Mouse (Mus musculus): ENCODE measurements around the gene Igf1r. TPM values are rescaled to one million over a fixed set of nuclear protein-coding genes. Genes with fewer than 3 reads are reported as not detected.

The Igf1r gene
- polyA plus RNA-seq, 1 experiment from 2014 or later, result 16.1 TPM

DNA sequence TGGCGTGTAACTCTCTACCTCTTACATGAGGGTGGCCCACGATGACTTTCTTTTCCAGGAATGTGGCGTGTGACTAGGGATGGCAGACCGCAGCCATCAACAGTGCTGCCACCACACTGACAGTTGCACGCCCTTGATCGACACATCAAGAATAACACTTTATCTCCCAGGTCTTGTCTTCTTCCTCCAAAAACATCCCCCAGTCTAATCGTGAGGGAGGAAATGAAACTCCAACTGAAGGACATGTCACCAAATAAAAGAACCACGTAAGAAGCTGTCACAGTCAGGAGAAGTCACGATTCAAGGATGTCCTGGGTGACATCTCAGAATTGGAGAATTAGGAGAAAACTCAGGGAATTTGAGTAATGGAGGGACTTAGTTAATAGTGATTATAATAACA lies 8.8 kb upstream of the Igf1r start:
- Histone ChIP-seq H3K27ac (no peak overlapping the region), H3K4me2 (no peak overlapping the region), H3K9ac (no peak overlapping the region), H3K27me3 (replicated peaks) (no peaks in the 10 kb centered on the region), H3K36me3 (no peaks in the 10 kb centered on the region), H3K4me1 (no peaks in the 10 kb centered on the region), H3K4me3 (replicated peaks) (no peak overlapping the region), H3K9me3 (no peaks in the 10 kb centered on the region)
- ATAC-seq (ENCODE audit: insufficient read depth, low FRiP score, low read depth), result no peak
- 80% methylated on average over 9 of the region's 9 CpGs for WGBS

DNA sequence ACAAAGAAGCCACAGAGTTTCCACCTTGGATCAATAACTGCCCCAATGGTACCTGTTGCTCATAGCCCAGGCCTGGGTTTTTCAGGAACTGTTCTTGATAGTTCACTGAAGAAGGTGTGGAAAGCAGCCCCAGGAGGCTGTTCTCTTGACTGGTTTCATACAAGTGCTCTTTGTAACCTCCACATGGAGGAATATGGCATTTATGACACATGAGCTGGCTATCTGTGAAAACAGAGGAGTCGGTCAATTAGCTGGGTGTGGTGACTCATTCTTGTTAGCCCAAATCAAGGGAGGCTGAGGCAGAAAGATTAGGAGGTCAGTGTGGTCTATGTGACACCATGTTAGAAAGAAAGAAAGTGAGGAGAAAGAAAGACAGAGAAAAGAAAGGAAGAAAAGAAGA lies 5.7 kb upstream of the Igf1r start:
- Histone ChIP-seq H3K4me1 (no peaks in the 10 kb centered on the region), H3K9ac (no peak overlapping the region), H3K4me3 (replicated peaks) (no peak overlapping the region), H3K27me3 (replicated peaks) (no peaks in the 10 kb centered on the region), H3K9me3 (no peaks in the 10 kb centered on the region), H3K36me3 (no peaks in the 10 kb centered on the region), H3K27ac (no peak overlapping the region), H3K4me2 (no peak overlapping the region)
- no peak for ATAC-seq (ENCODE audit: insufficient read depth, low FRiP score, low read depth)
- 53% methylated on average over 1 of the region's 1 CpGs for WGBS

DNA sequence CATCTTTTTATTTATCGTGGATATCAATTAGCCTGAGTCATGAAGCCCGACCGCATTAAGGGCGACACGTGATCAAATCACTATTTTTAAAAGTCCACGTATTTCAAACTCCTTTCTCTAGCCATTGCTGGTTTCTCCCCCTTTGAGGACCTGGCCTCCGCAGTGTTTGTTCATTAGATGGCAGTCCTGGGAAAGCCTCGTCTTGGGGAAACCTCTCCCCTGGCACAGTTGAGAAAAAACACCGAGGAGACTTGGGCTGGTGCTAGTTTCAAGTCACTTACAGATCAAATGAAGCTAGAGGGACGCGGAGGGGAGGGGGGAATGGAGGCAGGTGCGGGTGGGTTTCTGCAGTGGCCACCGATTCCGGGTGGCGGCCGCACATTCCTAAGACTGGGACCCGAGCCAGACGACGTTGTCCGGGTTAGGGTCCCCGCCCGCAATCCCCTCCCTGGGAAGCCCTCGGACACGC lies 2.2 kb upstream of the Igf1r start:
- no peaks in the 10 kb centered on the region for H3K36me3 ChIP-seq
- no peak for ATAC-seq (ENCODE audit: insufficient read depth, low FRiP score, low read depth)
- H3K4me3 ChIP-seq (replicated peaks), result peak overlapping the region; percentile 73
- peaks cover 16% of the 10 kb centered on the region; the same call in 1 of the 2 replicates for H3K4me1 ChIP-seq
- under 1% methylated on average over 24 of the region's 24 CpGs for WGBS
- H3K27me3 ChIP-seq (replicated peaks), result no peaks in the 10 kb centered on the region
- H3K9me3 ChIP-seq, result no peaks in the 10 kb centered on the region
- peak overlapping the region; percentile 95 for H3K4me2 ChIP-seq
- H3K9ac ChIP-seq, result peak overlapping the region; percentile 85
- H3K27ac ChIP-seq, result peak overlapping the region; percentile 99

GRCm38 (mm10) chr7:67950815-67951531 lies 1.7 kb upstream of the Igf1r start:
- Histone ChIP-seq H3K9me3 (no peaks in the 10 kb centered on the region), H3K27ac (peak overlapping the region; percentile 99), H3K27me3 (replicated peaks) (no peaks in the 10 kb centered on the region), H3K9ac (peak overlapping the region; percentile 85), H3K4me1 (peaks cover 20% of the 10 kb centered on the region; the same call in 1 of the 2 replicates), H3K4me3 (replicated peaks) (peak overlapping the region; percentile 73), H3K36me3 (no peaks in the 10 kb centered on the region), H3K4me2 (peak overlapping the region; percentile 95)
- ATAC-seq (ENCODE audit: insufficient read depth, low FRiP score, low read depth), result peak; percentile 72
- WGBS, result under 1% methylated on average over 66 of the region's 71 CpGs

DNA sequence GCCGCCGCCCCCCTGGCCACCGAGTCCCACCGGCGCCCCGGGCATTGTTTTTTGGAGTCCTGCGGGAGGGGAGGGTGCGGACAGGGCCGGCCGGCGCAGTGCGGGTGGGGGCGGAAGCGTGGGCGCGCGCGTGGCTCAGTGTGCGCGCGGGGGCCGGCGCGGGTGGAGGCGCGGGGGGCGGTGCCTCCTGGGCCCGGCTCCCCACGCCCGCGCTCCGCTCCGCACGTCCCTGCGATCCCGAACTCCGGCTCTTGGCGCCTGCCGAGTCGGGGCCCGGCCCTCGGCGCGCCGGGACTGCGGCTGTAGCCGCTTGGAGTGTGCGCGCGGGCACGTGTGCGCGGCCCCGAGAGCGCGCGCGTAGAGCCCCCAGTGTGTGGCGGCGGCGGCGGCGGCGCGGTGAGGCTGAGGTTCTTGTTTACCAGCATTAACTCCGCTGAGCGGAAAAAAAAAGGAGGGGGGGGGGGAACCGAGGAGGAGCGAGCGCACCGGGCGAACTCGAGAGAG lies 1.0 kb upstream of the Igf1r start:
- under 1% methylated on average over 56 of the region's 73 CpGs for WGBS
- no peaks in the 10 kb centered on the region for H3K9me3 ChIP-seq
- H3K36me3 ChIP-seq, result no peaks in the 10 kb centered on the region
- peak overlapping the region; percentile 73 for H3K4me3 ChIP-seq (replicated peaks)
- H3K27ac ChIP-seq, result peak overlapping the region; percentile 99
- H3K4me1 ChIP-seq, result peaks cover 26% of the 10 kb centered on the region
- H3K4me2 ChIP-seq, result peak overlapping the region; percentile 95
- H3K9ac ChIP-seq, result peak overlapping the region; percentile 85
- peak; percentile 90 for ATAC-seq (ENCODE audit: insufficient read depth, low FRiP score, low read depth)
- no peaks in the 10 kb centered on the region for H3K27me3 ChIP-seq (replicated peaks)

- ATAC-seq (ENCODE audit: insufficient read depth, low FRiP score, low read depth), result peak; percentile 57
- H3K27me3 ChIP-seq (replicated peaks), result no peaks in the 10 kb centered on the region
- H3K4me3 ChIP-seq (replicated peaks), result peak overlapping the region; percentile 73
- H3K36me3 ChIP-seq, result no peaks in the 10 kb centered on the region
- H3K9me3 ChIP-seq, result no peaks in the 10 kb centered on the region
- H3K9ac ChIP-seq, result peak overlapping the region; percentile 85
- H3K27ac ChIP-seq, result peak overlapping the region; percentile 99
- peak overlapping the region; percentile 95 for H3K4me2 ChIP-seq
- peaks cover 26% of the 10 kb centered on the region for H3K4me1 ChIP-seq
- under 1% methylated on average over 87 of the region's 91 CpGs for WGBS
Measured at GRCm38 (mm10) chr7:67952036-67952681, 468 bp upstream of the Igf1r start.

GRCm38 (mm10) chr7:67953764-67954242 lies 1.2 kb downstream of the Igf1r start:
- no peaks in the 10 kb centered on the region for H3K27me3 ChIP-seq (replicated peaks)
- ATAC-seq (ENCODE audit: insufficient read depth, low FRiP score, low read depth), result no peak
- 1% methylated on average over 22 of the region's 23 CpGs for WGBS
- H3K4me3 ChIP-seq (replicated peaks), result peak overlapping the region; percentile 73
- peak overlapping the region; percentile 95 for H3K4me2 ChIP-seq
- peak overlapping the region; percentile 85; the same call in 1 of the 2 replicates for H3K9ac ChIP-seq
- no peaks in the 10 kb centered on the region for H3K9me3 ChIP-seq
- peak overlapping the region; percentile 99; the same call in 1 of the 2 replicates for H3K27ac ChIP-seq
- H3K36me3 ChIP-seq, result no peaks in the 10 kb centered on the region
- peaks cover 39% of the 10 kb centered on the region for H3K4me1 ChIP-seq

GRCm38 (mm10) chr7:67954591-67955185 lies 2.1 kb downstream of the Igf1r start:
- ATAC-seq (ENCODE audit: insufficient read depth, low FRiP score, low read depth), result no peak
- WGBS, result 17% methylated on average over 10 of the region's 10 CpGs
- Histone ChIP-seq H3K27me3 (replicated peaks) (no peaks in the 10 kb centered on the region), H3K4me1 (peaks cover 45% of the 10 kb centered on the region), H3K9me3 (no peaks in the 10 kb centered on the region), H3K9ac (peak overlapping the region; percentile 17; the same call in 1 of the 2 replicates), H3K4me2 (peak overlapping the region; percentile 95), H3K36me3 (no peaks in the 10 kb centered on the region), H3K4me3 (replicated peaks) (peak overlapping the region; percentile 73), H3K27ac (no peak overlapping the region)

DNA sequence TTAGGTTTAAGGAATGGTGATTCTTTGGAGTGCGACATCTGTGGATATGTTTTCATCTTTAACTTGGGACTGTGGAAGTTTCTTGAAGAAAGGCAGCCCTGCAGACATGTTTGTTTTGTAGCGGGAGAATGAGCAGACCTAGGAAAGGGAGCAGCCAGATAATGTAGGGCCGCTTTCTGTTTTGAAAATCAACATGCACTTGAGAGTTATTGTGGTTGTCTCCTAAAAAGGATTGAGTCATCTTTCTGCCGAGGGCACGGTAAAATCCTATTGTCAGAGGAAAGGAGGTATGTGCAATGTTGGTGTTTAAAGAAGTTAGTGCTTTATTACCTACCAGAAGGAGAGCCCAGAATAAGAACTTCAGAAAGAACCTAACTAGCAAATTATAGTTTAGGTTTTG lies 2.6 kb downstream of the Igf1r start:
- Histone ChIP-seq H3K4me3 (replicated peaks) (peak overlapping the region; percentile 73), H3K27ac (no peak overlapping the region), H3K27me3 (replicated peaks) (no peaks in the 10 kb centered on the region), H3K9me3 (no peaks in the 10 kb centered on the region), H3K4me1 (peaks cover 50% of the 10 kb centered on the region), H3K4me2 (peak overlapping the region; percentile 95), H3K9ac (no peak overlapping the region), H3K36me3 (no peaks in the 10 kb centered on the region)
- no peak for ATAC-seq (ENCODE audit: insufficient read depth, low FRiP score, low read depth)
- WGBS, result 26% methylated on average over 5 of the region's 5 CpGs

GRCm38 (mm10) chr7:67957376-67957775 lies 4.7 kb downstream of the Igf1r start:
- Histone ChIP-seq H3K4me2 (no peak overlapping the region), H3K27me3 (replicated peaks) (no peaks in the 10 kb centered on the region), H3K9ac (no peak overlapping the region), H3K27ac (no peak overlapping the region), H3K36me3 (no peaks in the 10 kb centered on the region), H3K4me1 (peaks cover 61% of the 10 kb centered on the region), H3K4me3 (replicated peaks) (no peak overlapping the region), H3K9me3 (no peaks in the 10 kb centered on the region)
- ATAC-seq (ENCODE audit: insufficient read depth, low FRiP score, low read depth), result no peak
- WGBS, result 67% methylated on average over 6 of the region's 6 CpGs

DNA sequence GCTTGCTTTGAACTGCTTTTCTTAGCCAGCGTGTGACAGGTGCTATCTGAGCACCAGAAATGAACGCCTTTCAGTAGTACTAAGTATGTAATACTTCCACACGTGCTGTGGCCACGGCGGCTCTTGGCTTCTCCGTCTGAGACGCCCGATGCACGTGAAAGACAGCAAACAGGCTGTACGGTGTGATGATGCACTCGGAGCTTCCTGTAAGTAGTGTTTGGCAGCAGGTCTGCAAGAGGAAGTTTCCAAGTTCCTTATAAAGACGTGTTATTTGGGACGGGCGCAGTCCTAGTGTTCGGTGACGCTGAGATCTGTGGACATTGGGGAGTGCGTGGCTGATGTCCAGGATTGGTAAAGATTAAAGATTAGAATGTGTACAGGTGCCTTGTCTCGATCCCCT lies 5.4 kb downstream of the Igf1r start:
- Histone ChIP-seq H3K4me2 (no peak overlapping the region), H3K36me3 (no peaks in the 10 kb centered on the region), H3K4me1 (peaks cover 64% of the 10 kb centered on the region), H3K4me3 (replicated peaks) (no peak overlapping the region), H3K27me3 (replicated peaks) (no peaks in the 10 kb centered on the region), H3K27ac (no peak overlapping the region), H3K9ac (no peak overlapping the region), H3K9me3 (no peaks in the 10 kb centered on the region)
- WGBS, result 50% methylated on average over 18 of the region's 18 CpGs
- ATAC-seq (ENCODE audit: insufficient read depth, low FRiP score, low read depth), result no peak

All from stomach, embryonic 15.5 days (tissue).